Mouse (Mus musculus) kidney, adult 2 months (tissue): ENCODE results near the gene Slc26a9.

Experiments
- CTCF ChIP-seq: fragments of 200-500 bp; conservative IDR thresholded peaks from 2 replicates; pipeline ENCODE4 v1.5.1; 2011; ENCODE audit warnings: low read depth, mild to moderate bottlenecking, control low read depth, low read length, moderate library complexity, mixed read lengths; ENCODE audit not compliant: insufficient read depth, insufficient read length
- POLR2A ChIP-seq: fragments of 200-500 bp; IDR thresholded peaks from one replicate; pipeline ENCODE4 v1.6.1; 2011; ENCODE audit warnings: low read depth, low read length, control low read depth

DNA sequence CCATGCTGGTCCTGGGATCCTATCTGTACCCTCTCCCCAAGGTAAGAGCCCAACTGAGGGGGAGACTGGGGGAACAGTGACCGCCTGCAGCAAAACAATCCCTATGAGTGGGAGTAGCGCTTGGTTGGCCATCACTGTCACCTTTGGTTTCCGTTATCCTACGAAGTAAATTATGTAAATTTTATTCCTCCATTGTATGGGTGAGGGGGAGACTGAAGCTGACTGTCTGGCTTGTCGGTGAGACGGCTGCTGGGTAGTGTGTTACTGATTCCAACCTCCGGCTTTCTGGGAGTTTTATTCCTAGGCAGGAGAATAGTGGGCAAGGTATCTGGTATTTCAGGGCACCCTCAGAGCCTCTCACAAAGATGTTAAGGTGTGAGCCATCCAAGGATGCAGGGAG is 15.0 kb downstream of the Slc26a9 start:
- TF ChIP-seq CTCF (no peak), POLR2A (no peak)
